In genomic region chr9:121880840-121881239, GRCm38 (mm10) we compare ENCODE assay signal across 9 mouse cellular contexts. TPM values are rescaled to one million over a fixed set of nuclear protein-coding genes. Genes with fewer than 3 reads are reported as not detected.
DNase-seq lines count a peak whose midpoint lies in the region; ATAC-seq and TF ChIP-seq lines count a peak whose summit lies in the region.
"Had no signal": no experiment of that assay in that cellular context is flagged by ENCODE, and none has a peak within 500 bp of the region (broad histone marks: within the 10 kb centered on the region; RNA-seq: fewer than 3 reads in every experiment).

No protein-coding gene starts in this region.

- 0 out of 2 replicates have a peak overlapping the region, but pooled peaks have one; percentile 6 for H3K4me2 ChIP-seq in forebrain, embryonic 16.5 days (ENCODE audit: low read length)
- H3K4me2 ChIP-seq in lung, embryonic 16.5 days (ENCODE audit: low read depth, low read length), result peak overlapping the region; percentile 30; the same call in 1 of the 2 replicates

- H3K36me3 ChIP-seq in E14TG2a.4 (ENCODE audit: insufficient read depth, low read length), result no peaks in the 10 kb centered on the region
- no peaks in the 10 kb centered on the region for H3K36me3 ChIP-seq in forebrain, embryonic 16.5 days (ENCODE audit: control insufficient read depth, insufficient read depth)
- no peaks in the 10 kb centered on the region for H3K36me3 ChIP-seq in lung, embryonic 16.5 days (ENCODE audit: control insufficient read depth, insufficient read depth, low read length)

- 28% methylated on average over 14 of the region's 14 CpGs for WGBS in forebrain, embryonic 16.5 days
- WGBS in lung, embryonic 16.5 days, result 22% methylated on average over 14 of the region's 14 CpGs

- no peaks in the 10 kb centered on the region; the same call in 1 of the 2 replicates for H3K27me3 ChIP-seq in E14TG2a.4 (ENCODE audit: insufficient read depth, low read length)
- no peaks in the 10 kb centered on the region for H3K27me3 ChIP-seq in forebrain, embryonic 16.5 days (replicated peaks; ENCODE audit: control insufficient read depth, insufficient read depth, low read length)
- H3K27me3 ChIP-seq in lung, embryonic 16.5 days (ENCODE audit: control insufficient read depth, insufficient read depth, low read depth, low read length), result no peaks in the 10 kb centered on the region

- no peak for ATAC-seq in forebrain, embryonic 16.5 days
- peak; percentile 56; the same call in 1 of the 2 replicates for ATAC-seq in lung, embryonic 16.5 days (ENCODE audit: low read depth)

- DNase-seq in heart, postnatal 14 days, result peak; percentile 81 to 84
- peak; percentile 85 to 89 for DNase-seq in kidney, postnatal 4 days
- DNase-seq in retina, postnatal 1 day, result peak; percentile 86
- DNase-seq in thymus, postnatal 36 days, result peak; percentile 68 to 73

- TF ChIP-seq CTCF in E14TG2a.4 (conservative IDR thresholded peaks at IDR 0.05; ENCODE audit: low read length), result peak; percentile 68
- peak; percentile 62 for TF ChIP-seq CTCF in bone marrow macrophage, adult 2 months (IDR thresholded peaks at IDR 0.05; ENCODE audit: low read depth, low read length)

- H3K4me1 ChIP-seq in E14TG2a.4 (replicated peaks; ENCODE audit: low read depth, low read length), result 0 out of 2 replicates have a peak, but pooled peaks cover 4% of the 10 kb centered on the region
- H3K4me1 ChIP-seq in bone marrow macrophage, adult 2 months (ENCODE audit: control insufficient read depth, insufficient read depth, low read length), result no peaks in the 10 kb centered on the region
- no peaks in the 10 kb centered on the region for H3K4me1 ChIP-seq in forebrain, embryonic 16.5 days (replicated peaks; ENCODE audit: control insufficient read depth, insufficient read depth, low read length)
- H3K4me1 ChIP-seq in lung, embryonic 16.5 days (replicated peaks; ENCODE audit: control insufficient read depth, insufficient read depth, low read length), result peaks cover 2% of the 10 kb centered on the region; the same call in 1 of the 2 replicates

- no peak overlapping the region for H3K4me3 ChIP-seq in E14TG2a.4 (replicated peaks; ENCODE audit: low read length)
- no peak overlapping the region for H3K4me3 ChIP-seq in bone marrow macrophage, adult 2 months (ENCODE audit: insufficient read depth, low read length)
- no peak overlapping the region for H3K4me3 ChIP-seq in forebrain, embryonic 16.5 days (replicated peaks; ENCODE audit: low read length)
- H3K4me3 ChIP-seq in lung, embryonic 16.5 days (ENCODE audit: low read length), result peak overlapping the region; percentile 4; the same call in 1 of the 2 replicates

- H3K9ac ChIP-seq in forebrain, embryonic 16.5 days (replicated peaks; ENCODE audit: low read depth, low read length), result no peak overlapping the region
- H3K9ac ChIP-seq in lung, embryonic 16.5 days (ENCODE audit: low read length), result no peak overlapping the region

- H3K9me3 ChIP-seq in E14TG2a.4 (ENCODE audit: low read length), result peaks cover 7% of the 10 kb centered on the region
- no peaks in the 10 kb centered on the region for H3K9me3 ChIP-seq in forebrain, embryonic 16.5 days (ENCODE audit: control insufficient read depth, low read length)
- no peaks in the 10 kb centered on the region for H3K9me3 ChIP-seq in lung, embryonic 16.5 days (ENCODE audit: control insufficient read depth, low read length)

- intact Hi-C loops in heart, postnatal 14 days (cut with DNase I), result loop anchor here (5.0 kb wide), 1 partner anchor 101 kb away; no protein-coding TSS in a partner anchor

- no peak for TF ChIP-seq POLR2A in bone marrow macrophage, adult 2 months (IDR thresholded peaks at IDR 0.05; ENCODE audit: borderline replicate concordance, low read depth, low read length)

- H3K27ac ChIP-seq in bone marrow macrophage, adult 2 months (ENCODE audit: insufficient read depth, low read depth, low read length), result no peak overlapping the region
- no peak overlapping the region for H3K27ac ChIP-seq in forebrain, embryonic 16.5 days (ENCODE audit: low read length)
- no peak overlapping the region for H3K27ac ChIP-seq in lung, embryonic 16.5 days (ENCODE audit: low read length)

RNA-seq across cellular contexts. Expression of gene Ackr2, which starts 17.3 kb away (rescaled TPM):
- polyA plus RNA-seq in bone marrow macrophage, adult 2 months (2012; ENCODE audit: insufficient read depth, insufficient read length, missing spikeins), result not detected in 2 replicates
- 2.6 and 3.0 TPM in 2 replicates for polyA plus RNA-seq in forebrain, embryonic 16.5 days (2015; fragmentation: Nextera tagmentation; extraction: Ambion mirVana)
- 1 to 10 TPM; 2.0 to 3.4 TPM for total RNA-seq in heart, postnatal 14 days (2021)
- polyA plus RNA-seq in lung, embryonic 16.5 days (2015; fragmentation: Nextera tagmentation; extraction: Ambion mirVana), result 1.6 and 2.9 TPM in 2 replicates

RNA-seq across cellular contexts. Expression of gene Higd1a, which starts 22.7 kb away (rescaled TPM):
- 45.9 and 52.3 TPM in 2 replicates for polyA plus RNA-seq in bone marrow macrophage, adult 2 months (2012; ENCODE audit: insufficient read depth, insufficient read length, missing spikeins)
- 109 and 116 TPM in 2 replicates for polyA plus RNA-seq in forebrain, embryonic 16.5 days (2015; fragmentation: Nextera tagmentation; extraction: Ambion mirVana)
- 100 to 1,000 TPM; 203 to 224 TPM for total RNA-seq in heart, postnatal 14 days (2021)
- polyA plus RNA-seq in lung, embryonic 16.5 days (2015; fragmentation: Nextera tagmentation; extraction: Ambion mirVana), result 152 and 166 TPM in 2 replicates

RNA-seq across cellular contexts. Expression of gene Cyp8b1, which starts 35.3 kb away (rescaled TPM):
- polyA plus RNA-seq in bone marrow macrophage, adult 2 months (2012; ENCODE audit: insufficient read depth, insufficient read length, missing spikeins), result not detected in 2 replicates
- not detected in 2 replicates for polyA plus RNA-seq in forebrain, embryonic 16.5 days (2015; fragmentation: Nextera tagmentation; extraction: Ambion mirVana)
- under 1 TPM in 1 of 2 experiments, not detected in 1; 0.10 TPM for total RNA-seq in heart, postnatal 14 days (2021)
- polyA plus RNA-seq in lung, embryonic 16.5 days (2015; fragmentation: Nextera tagmentation; extraction: Ambion mirVana), result 0.28 TPM in 1 of 2 replicates, not detected in the other
- total RNA-seq: layer of hippocampus, adult 18-20 months had no signal

RNA-seq across cellular contexts. Expression of gene Ccdc13, which starts 41.6 kb away (rescaled TPM):
- not detected in 2 replicates for polyA plus RNA-seq in bone marrow macrophage, adult 2 months (2012; ENCODE audit: insufficient read depth, insufficient read length, missing spikeins)
- polyA plus RNA-seq in forebrain, embryonic 16.5 days (2015; fragmentation: Nextera tagmentation; extraction: Ambion mirVana), result 2.8 and 4.2 TPM in 2 replicates
- under 1 TPM in 1 of 2 experiments, not detected in 1; 0.38 TPM for total RNA-seq in heart, postnatal 14 days (2021)
- polyA plus RNA-seq in lung, embryonic 16.5 days (2015; fragmentation: Nextera tagmentation; extraction: Ambion mirVana), result 2.0 and 2.4 TPM in 2 replicates
